Mouse (Mus musculus): Measurements from ENCODE around the gene Minpp1.
"Not testable (repeated sequence)": the region's sequence is repeated elsewhere in the genome, so short reads cannot be mapped to it uniquely, and the experiment has no call there.

Minpp1 gene

DNA sequence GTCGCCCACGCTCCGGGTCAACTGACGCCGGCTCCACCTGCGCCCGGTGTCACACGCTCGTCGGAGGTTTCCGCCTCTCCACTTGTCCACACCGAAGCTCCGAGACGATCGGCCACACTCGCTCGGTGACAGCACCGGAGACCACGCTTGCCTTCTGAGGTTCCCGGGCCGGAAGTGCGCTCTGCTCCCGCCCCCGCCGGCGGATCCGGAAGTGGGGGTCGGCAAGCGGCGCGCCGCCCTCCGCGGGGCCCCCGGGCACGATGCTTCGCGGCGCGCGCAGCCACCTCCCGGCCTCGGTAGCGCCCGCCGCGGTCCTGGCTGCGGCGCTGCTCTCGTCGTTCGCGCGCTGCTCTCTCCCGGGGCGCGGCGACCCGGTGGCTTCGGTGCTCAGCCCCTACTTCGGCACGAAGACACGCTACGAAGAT is at the start of gene Minpp1:
Gene Minpp1, plus strand, starts transcription at position 89 of the 425 bp plus-strand sequence.
- DNase-seq: peak; percentile 83 to 92

DNA sequence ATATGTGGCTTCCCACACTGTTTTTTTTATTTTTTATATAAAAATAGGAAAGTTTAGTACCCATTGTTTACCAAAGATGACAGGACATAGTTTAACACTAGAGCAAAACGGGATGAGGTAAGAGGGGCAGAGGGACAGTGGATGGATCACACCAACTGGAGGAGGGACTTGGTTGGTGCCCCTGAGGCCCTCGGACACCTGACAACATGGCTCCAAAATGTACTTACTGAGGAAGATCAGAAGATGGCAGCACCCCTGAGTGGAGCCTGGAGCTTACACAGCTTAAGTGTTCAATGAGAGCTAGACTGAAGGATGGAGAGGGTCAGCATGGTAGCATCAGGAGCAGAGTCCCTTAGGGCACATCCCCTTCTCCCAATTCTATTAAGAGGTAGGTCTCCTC is 46.2 kb upstream of the Minpp1 start:
- no peak for DNase-seq

- DNase-seq: peak; percentile 57 to 72
Measured at GRCm38 (mm10) chr19:32441568-32441967, 44.0 kb upstream of the Minpp1 start.

DNA sequence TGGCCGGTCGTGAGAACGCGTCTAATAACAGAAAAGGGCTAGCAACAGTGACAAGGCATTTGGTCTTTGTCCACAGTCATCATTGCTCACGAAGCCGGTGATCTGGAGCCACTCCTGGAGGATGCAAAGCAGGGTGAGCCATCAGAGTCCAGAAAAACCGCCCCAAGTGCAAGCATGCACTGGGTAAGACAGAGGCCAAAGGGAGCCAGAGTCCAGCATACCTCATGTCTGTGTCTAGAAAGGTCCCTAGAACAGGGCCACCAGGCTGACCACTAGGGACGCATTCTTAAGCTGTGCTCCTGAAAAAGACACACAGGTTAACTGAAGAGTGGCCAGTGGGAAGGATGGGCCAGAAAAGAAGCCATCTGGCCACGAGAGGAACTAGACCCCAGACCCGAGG is 36.6 kb upstream of the Minpp1 start:
- no peak for DNase-seq

- no peak for DNase-seq
Measured at GRCm38 (mm10) chr19:32452231-32452630, 33.3 kb upstream of the Minpp1 start.

- no peak for DNase-seq
Measured at GRCm38 (mm10) chr19:32456744-32457143, 28.8 kb upstream of the Minpp1 start.

DNA sequence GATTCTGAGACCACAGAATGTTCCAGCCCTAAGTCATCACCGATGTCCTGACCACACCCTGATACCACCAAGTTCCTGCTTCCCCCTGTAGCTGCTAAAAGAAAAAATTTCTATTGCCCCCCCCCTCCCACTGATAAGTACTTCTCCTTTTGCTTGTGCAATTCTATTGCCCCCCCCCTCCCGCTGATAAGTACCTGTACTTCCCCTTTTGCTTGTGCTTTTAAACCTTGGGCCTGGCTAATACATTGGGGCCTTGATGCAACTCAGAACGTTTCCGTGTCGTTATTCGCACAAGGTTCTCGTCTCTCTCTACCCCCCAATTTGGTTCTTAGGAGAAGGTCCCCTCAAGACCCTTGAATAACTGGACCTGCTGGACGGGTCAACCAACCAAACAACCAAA is 27.9 kb upstream of the Minpp1 start:
- DNase-seq: not testable (repeated sequence)

DNA sequence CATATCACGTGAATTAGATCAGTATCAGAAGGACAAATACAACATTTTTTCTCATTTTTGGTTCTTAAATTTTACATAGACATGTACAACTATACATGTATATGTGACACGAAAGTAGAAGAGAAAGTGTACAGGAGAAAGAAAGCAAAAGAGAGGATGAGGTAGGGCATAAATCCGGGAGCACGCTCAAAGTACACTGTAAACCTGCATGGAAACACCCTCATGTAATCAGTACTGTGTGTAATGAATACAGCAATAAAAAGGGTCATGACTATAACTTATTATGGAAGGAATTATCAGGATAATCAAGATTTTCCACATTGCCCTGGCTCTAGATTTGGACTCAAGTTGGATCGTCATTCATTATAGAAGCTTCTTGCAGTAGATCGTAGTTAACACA is 22.5 kb upstream of the Minpp1 start:
- no peak for DNase-seq

DNA sequence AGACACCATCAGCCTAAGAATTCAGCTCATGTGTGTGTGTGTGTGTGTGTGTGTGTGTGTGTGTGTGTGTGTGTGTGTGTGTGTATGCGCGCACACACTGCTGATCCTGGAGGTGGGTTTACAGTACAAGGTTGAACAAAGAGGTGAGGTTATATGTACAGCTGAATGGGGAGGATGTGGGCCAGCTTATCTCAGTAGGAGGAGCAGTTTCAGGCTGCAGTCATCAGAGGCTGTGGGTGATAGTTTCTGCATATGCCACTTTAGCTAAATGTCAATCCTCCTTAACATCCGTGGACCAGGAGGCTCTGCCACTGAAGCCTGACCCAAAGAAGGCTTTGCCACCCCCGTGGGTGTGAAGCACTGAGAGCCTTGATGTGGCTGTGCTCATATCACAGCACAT is 20.3 kb upstream of the Minpp1 start:
- no peak for DNase-seq

DNA sequence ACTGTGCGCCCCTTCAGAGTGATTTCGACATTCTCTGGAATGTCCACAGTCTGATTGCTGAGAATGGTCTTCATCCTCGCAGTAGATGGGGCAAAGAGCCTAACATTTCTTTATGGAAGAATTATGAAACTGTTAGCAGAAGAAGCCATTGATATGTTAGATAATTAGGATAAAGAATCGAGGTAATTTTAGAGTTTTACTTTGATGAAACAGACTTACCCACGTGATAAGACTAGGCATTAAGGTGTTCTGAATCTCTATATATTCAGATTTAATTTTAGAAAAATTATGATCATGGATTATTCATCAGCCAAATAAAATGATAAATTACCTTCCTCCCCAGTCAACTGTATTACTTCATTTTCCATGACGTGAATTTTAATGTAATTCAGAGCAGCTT is 19.1 kb upstream of the Minpp1 start, which contains the start of gene Rpl9-ps6:
Gene Rpl9-ps6, minus strand, starts transcription at position 101 of the 400 bp plus-strand sequence.
- DNase-seq: no peak

- DNase-seq: no peak
Measured at GRCm38 (mm10) chr19:32467325-32467724, 18.2 kb upstream of the Minpp1 start.

DNA sequence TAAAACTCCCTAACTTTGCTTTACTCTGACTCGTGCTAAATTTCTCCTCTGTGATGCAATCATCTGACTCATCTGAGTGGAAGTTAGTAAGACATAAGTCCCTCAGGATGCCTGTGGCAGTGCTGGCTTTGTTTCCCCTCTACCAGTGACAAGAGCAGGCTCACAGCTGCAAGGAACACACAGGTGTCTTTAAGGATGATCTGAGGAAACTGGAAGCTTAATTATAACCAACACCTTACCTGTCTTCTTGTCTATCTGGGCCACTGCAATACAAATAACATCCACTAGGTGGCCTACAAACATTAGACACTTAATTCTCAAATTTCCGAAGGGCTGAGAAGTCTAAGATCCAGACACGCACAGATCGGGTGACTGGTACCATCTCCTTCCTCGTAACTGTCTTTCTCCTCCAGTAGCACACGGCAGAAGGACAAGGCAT is 15.5 kb upstream of the Minpp1 start:
- DNase-seq: peak; percentile 64 to 74

DNA sequence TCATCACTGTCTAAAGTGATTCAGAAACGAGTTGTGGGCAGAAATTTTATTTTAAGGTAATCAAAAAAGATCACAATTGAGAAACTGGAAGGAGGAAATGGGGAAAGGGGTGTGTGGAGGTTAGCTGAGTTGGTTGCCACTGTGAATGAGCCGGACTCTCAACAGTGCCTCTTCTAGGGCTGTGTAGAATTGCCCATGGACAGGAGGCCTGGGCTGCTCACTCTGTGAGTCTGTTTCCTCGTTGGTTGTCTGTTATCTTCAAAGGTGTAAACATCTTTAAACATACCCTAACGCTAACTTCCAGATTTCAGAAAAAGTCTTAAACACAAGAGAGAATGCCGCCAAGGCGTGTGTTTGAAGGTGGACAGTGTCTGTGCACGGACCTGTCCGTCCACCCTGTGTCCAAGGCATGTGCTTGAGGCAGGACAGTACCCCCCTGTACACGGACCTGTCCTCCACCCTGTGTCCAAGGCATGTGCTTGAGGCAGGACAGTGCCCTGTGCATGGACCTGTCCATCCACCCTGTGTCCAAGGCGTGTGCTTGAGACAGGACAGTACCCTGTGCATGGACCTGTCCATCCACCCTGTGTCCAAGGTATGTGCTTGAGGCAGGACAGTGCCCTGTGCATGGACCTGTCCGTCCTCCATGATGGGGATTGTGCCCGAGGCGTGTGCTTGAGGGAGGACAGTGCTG is 14.9 kb upstream of the Minpp1 start:
- no peak for DNase-seq

- DNase-seq: peak; percentile 69 to 76
Measured at GRCm38 (mm10) chr19:32476016-32476711, 9.4 kb upstream of the Minpp1 start.

DNA sequence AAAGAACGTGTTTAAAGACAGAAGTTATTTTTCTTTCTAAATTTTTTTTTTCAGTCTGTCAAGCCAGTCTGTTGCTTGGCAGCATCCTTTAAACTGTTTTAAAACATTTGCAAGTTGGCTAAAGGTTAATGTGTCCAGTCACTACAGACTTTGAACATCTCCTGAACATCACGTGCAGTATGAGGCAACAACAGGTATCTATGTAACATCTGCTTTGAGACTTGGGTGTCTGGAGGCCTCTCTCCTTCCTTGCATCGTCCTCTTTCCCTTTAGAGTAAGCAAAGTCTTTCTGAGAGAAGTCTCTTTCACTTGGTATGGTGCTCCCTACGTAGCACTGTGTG is 8.9 kb upstream of the Minpp1 start:
- DNase-seq: peak; percentile 53 to 85

- DNase-seq: no peak
Measured at GRCm38 (mm10) chr19:32480255-32480654, 5.3 kb upstream of the Minpp1 start.

GRCm38 (mm10) chr19:32480791-32481442 is 4.7 kb upstream of the Minpp1 start:
- DNase-seq: no peak

DNA sequence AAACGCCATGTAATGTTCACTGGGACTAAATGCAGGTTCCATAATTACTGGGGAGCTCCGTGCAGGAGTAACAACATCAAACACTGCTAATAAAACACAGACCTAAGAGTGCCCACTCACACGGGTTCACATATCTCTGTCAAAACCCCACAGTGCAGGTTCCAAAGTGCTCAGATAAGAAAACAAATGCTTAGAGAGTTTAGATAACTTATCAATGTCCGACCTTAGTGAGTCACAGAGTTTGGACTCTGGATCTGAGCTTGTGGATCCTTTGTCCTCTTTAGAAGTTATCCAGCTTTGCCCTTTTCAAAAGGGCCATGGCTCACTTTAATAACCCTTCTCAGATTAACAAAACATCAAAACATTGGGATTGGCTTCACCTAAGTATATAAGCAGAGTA is 4.1 kb upstream of the Minpp1 start:
- no peak for DNase-seq

DNA sequence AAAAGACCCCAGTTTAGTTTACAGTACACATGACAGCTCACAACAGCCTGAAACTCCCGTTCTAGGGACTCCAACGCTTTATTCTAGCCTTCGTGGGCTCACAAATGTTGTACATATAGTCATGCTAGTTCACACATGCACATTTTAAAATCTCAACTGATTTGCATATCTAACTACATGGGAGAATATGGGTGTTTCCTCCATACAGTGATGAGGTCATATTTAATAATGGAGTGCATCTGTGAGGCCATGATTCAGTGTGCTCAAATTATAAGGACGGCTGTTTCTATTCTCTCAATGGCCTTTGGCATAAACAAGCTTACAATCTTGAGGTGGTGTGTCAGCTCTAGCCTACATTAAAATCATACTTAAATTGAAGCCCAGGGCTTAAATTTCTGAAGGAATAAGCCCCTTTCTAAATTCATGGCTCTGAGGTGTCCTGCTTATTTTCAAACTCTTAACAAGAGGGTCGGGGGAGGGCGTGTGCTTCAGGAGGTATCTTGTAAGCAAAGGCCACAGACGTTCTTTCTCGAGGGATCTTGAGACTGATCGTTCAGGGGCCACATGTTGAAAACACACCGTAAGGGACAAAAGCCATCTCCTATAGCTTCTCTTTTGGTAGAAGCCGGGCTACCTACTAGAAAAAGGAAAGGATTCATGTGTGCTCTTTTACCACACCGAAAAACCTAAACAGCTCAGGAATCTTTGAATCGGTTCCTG is 468 bp upstream of the Minpp1 start:
- no peak for DNase-seq

GRCm38 (mm10) chr19:32486106-32486724 is 646 bp downstream of the Minpp1 start:
- DNase-seq: peak; percentile 76 to 82

DNA sequence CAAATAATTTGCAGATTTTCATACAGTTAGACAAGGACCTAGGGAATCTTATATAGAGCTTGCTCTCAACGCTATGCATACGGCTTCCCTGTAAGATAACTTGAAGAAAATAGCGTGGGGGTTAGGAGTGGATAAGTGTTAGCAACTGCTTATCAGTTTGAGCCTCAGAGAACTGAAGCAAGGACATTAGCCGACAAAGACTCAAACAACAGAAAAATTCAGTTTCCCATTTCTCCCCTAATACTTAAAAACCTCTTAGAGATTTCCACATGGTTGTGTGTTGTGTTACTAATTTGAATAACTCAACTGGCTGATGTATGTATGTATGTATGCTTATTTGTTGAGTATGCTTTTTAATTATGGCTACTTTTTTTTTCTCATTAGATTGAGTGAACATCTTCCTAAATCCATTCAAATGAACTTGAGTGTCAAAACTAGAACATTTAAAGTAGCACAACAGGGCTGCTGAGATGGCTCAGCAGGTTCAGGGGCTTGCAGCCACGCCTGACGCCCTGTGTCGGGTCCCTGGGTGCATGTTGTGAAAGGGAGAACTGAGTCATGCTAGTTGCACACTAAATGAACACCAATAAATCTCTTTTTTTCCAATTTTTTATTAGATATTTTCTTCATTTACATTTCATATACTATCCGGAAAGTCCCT is 2.2 kb downstream of the Minpp1 start:
- DNase-seq: no peak

Measured in kidney, postnatal 36 days (tissue).